Mouse (Mus musculus): ENCODE results near the gene Lztfl1. TPM values are rescaled to one million over a fixed set of nuclear protein-coding genes. Genes with fewer than 3 reads are reported as not detected.
"Not testable (repeated sequence)": the region's sequence is repeated elsewhere in the genome, so short reads cannot be mapped to it uniquely, and the experiment has no call there.

Gene Lztfl1
- polyA plus RNA-seq, 1 experiment from 2014 or later = 47.0 TPM

- Histone ChIP-seq H3K27me3 (ENCODE audit: control insufficient read depth, insufficient read depth, low read length) (no peaks in the 10 kb centered on the region), H3K27ac (replicated peaks; ENCODE audit: low read depth, low read length) (no peak overlapping the region), H3K9me3 (ENCODE audit: control insufficient read depth, low read length) (no peaks in the 10 kb centered on the region), H3K4me1 (ENCODE audit: control insufficient read depth, insufficient read depth, low read length) (no peaks in the 10 kb centered on the region), H3K4me3 (ENCODE audit: low read depth, low read length) (no peak overlapping the region), H3K9ac (ENCODE audit: low read length) (no peak overlapping the region), H3K4me2 (ENCODE audit: low read depth, severe bottlenecking) (no peak overlapping the region), H3K36me3 (ENCODE audit: control insufficient read depth, insufficient read depth, low read length) (no peaks in the 10 kb centered on the region)
- DNase-seq (ENCODE audit: low spot score) (no peak), ATAC-seq (ENCODE audit: insufficient number of reproducible peaks, low FRiP score, low TSS enrichment, low read depth) (no peak)
- WGBS = 78% methylated on average over 3 of the region's 3 CpGs
Measured at GRCm38 (mm10) chr9:123756752-123757151, 39.3 kb upstream of the Lztfl1 start.

- Histone ChIP-seq H3K36me3 (ENCODE audit: control insufficient read depth, insufficient read depth, low read length) (no peaks in the 10 kb centered on the region), H3K4me1 (ENCODE audit: control insufficient read depth, insufficient read depth, low read length) (no peaks in the 10 kb centered on the region)
- ATAC-seq (ENCODE audit: insufficient number of reproducible peaks, low FRiP score, low TSS enrichment, low read depth) = no peak
Measured at GRCm38 (mm10) chr9:123754333-123754732, 36.8 kb upstream of the Lztfl1 start.

GRCm38 (mm10) chr9:123749687-123750086 is 32.2 kb upstream of the Lztfl1 start:
- H3K27me3 ChIP-seq (ENCODE audit: control insufficient read depth, insufficient read depth, low read length); DNase-seq (ENCODE audit: low spot score); H3K36me3 ChIP-seq (ENCODE audit: control insufficient read depth, insufficient read depth, low read length); H3K9ac ChIP-seq (ENCODE audit: low read length); H3K4me1 ChIP-seq (ENCODE audit: control insufficient read depth, insufficient read depth, low read length); ATAC-seq (ENCODE audit: insufficient number of reproducible peaks, low FRiP score, low TSS enrichment, low read depth); H3K27ac ChIP-seq (replicated peaks; ENCODE audit: low read depth, low read length); H3K4me3 ChIP-seq (ENCODE audit: low read depth, low read length); H3K4me2 ChIP-seq (ENCODE audit: low read depth, severe bottlenecking); H3K9me3 ChIP-seq (ENCODE audit: control insufficient read depth, low read length): not testable (repeated sequence)
- WGBS = 94% methylated on average over 7 of the region's 8 CpGs

More at GRCm38 (mm10) chr9:123754333-123754732, 36.8 kb upstream of the Lztfl1 start:
- 89% methylated on average over 4 of the region's 4 CpGs for WGBS
- Histone ChIP-seq H3K4me2 (ENCODE audit: low read depth, severe bottlenecking) (no peak overlapping the region), H3K9me3 (ENCODE audit: control insufficient read depth, low read length) (no peaks in the 10 kb centered on the region), H3K27me3 (ENCODE audit: control insufficient read depth, insufficient read depth, low read length) (no peaks in the 10 kb centered on the region), H3K27ac (replicated peaks; ENCODE audit: low read depth, low read length) (no peak overlapping the region), H3K9ac (ENCODE audit: low read length) (no peak overlapping the region), H3K4me3 (ENCODE audit: low read depth, low read length) (no peak overlapping the region)
- no peak for DNase-seq (ENCODE audit: low spot score)

- Histone ChIP-seq H3K36me3 (ENCODE audit: control insufficient read depth, insufficient read depth, low read length) (no peaks in the 10 kb centered on the region), H3K4me3 (ENCODE audit: low read depth, low read length) (no peak overlapping the region), H3K9me3 (ENCODE audit: control insufficient read depth, low read length) (no peaks in the 10 kb centered on the region), H3K4me2 (ENCODE audit: low read depth, severe bottlenecking) (no peak overlapping the region), H3K27me3 (ENCODE audit: control insufficient read depth, insufficient read depth, low read length) (no peaks in the 10 kb centered on the region), H3K4me1 (ENCODE audit: control insufficient read depth, insufficient read depth, low read length) (no peaks in the 10 kb centered on the region), H3K9ac (ENCODE audit: low read length) (no peak overlapping the region), H3K27ac (replicated peaks; ENCODE audit: low read depth, low read length) (no peak overlapping the region)
- DNase-seq (ENCODE audit: low spot score) (no peak), ATAC-seq (ENCODE audit: insufficient number of reproducible peaks, low FRiP score, low TSS enrichment, low read depth) (no peak)
- 85% methylated on average over 4 of the region's 4 CpGs for WGBS
Measured at GRCm38 (mm10) chr9:123740799-123741198, 23.3 kb upstream of the Lztfl1 start.

GRCm38 (mm10) chr9:123734133-123734532 is 16.6 kb upstream of the Lztfl1 start:
- no peak for ATAC-seq (ENCODE audit: insufficient number of reproducible peaks, low FRiP score, low TSS enrichment, low read depth)
- no peaks in the 10 kb centered on the region for H3K4me1 ChIP-seq (ENCODE audit: control insufficient read depth, insufficient read depth, low read length)
- H3K27me3 ChIP-seq (ENCODE audit: control insufficient read depth, insufficient read depth, low read length) = no peaks in the 10 kb centered on the region
- no peaks in the 10 kb centered on the region for H3K36me3 ChIP-seq (ENCODE audit: control insufficient read depth, insufficient read depth, low read length)
- H3K4me3 ChIP-seq (ENCODE audit: low read depth, low read length) = no peak overlapping the region
- H3K27ac ChIP-seq (replicated peaks; ENCODE audit: low read depth, low read length) = no peak overlapping the region
- no peaks in the 10 kb centered on the region for H3K9me3 ChIP-seq (ENCODE audit: control insufficient read depth, low read length)
- no peak overlapping the region for H3K9ac ChIP-seq (ENCODE audit: low read length)
- WGBS = 90% methylated on average over 3 of the region's 3 CpGs
- no peak overlapping the region for H3K4me2 ChIP-seq (ENCODE audit: low read depth, severe bottlenecking)
- DNase-seq (ENCODE audit: low spot score) = no peak

GRCm38 (mm10) chr9:123731271-123731670 is 13.8 kb upstream of the Lztfl1 start:
- H3K4me1 ChIP-seq (ENCODE audit: control insufficient read depth, insufficient read depth, low read length) = no peaks in the 10 kb centered on the region
- ATAC-seq (ENCODE audit: insufficient number of reproducible peaks, low FRiP score, low TSS enrichment, low read depth) = no peak
- 76% methylated on average over 3 of the region's 3 CpGs for WGBS

GRCm38 (mm10) chr9:123722737-123723493 is 5.4 kb upstream of the Lztfl1 start:
- Histone ChIP-seq H3K9ac (ENCODE audit: low read length) (no peak overlapping the region), H3K27me3 (ENCODE audit: control insufficient read depth, insufficient read depth, low read length) (no peaks in the 10 kb centered on the region), H3K4me3 (ENCODE audit: low read depth, low read length) (no peak overlapping the region), H3K4me2 (ENCODE audit: low read depth, severe bottlenecking) (no peak overlapping the region), H3K9me3 (ENCODE audit: control insufficient read depth, low read length) (no peaks in the 10 kb centered on the region), H3K27ac (replicated peaks; ENCODE audit: low read depth, low read length) (no peak overlapping the region), H3K4me1 (ENCODE audit: control insufficient read depth, insufficient read depth, low read length) (no peaks in the 10 kb centered on the region), H3K36me3 (ENCODE audit: control insufficient read depth, insufficient read depth, low read length) (no peaks in the 10 kb centered on the region)
- WGBS = 75% methylated on average over 2 of the region's 2 CpGs
- ATAC-seq (ENCODE audit: insufficient number of reproducible peaks, low FRiP score, low TSS enrichment, low read depth) = no peak
- no peak for DNase-seq (ENCODE audit: low spot score)

More at GRCm38 (mm10) chr9:123731271-123731670, 13.8 kb upstream of the Lztfl1 start:
- Histone ChIP-seq H3K4me3 (ENCODE audit: low read depth, low read length) (no peak overlapping the region), H3K27me3 (ENCODE audit: control insufficient read depth, insufficient read depth, low read length) (no peaks in the 10 kb centered on the region), H3K27ac (replicated peaks; ENCODE audit: low read depth, low read length) (no peak overlapping the region), H3K9ac (ENCODE audit: low read length) (no peak overlapping the region), H3K9me3 (ENCODE audit: control insufficient read depth, low read length) (no peaks in the 10 kb centered on the region), H3K4me2 (ENCODE audit: low read depth, severe bottlenecking) (no peak overlapping the region), H3K36me3 (ENCODE audit: control insufficient read depth, insufficient read depth, low read length) (no peaks in the 10 kb centered on the region)
- no peak for DNase-seq (ENCODE audit: low spot score)

- WGBS = 42% methylated on average over 3 of the region's 3 CpGs
- Histone ChIP-seq H3K27ac (replicated peaks; ENCODE audit: low read depth, low read length) (no peak overlapping the region), H3K27me3 (ENCODE audit: control insufficient read depth, insufficient read depth, low read length) (no peaks in the 10 kb centered on the region), H3K4me1 (ENCODE audit: control insufficient read depth, insufficient read depth, low read length) (no peaks in the 10 kb centered on the region), H3K9ac (ENCODE audit: low read length) (no peak overlapping the region), H3K4me3 (ENCODE audit: low read depth, low read length) (no peak overlapping the region), H3K9me3 (ENCODE audit: control insufficient read depth, low read length) (no peaks in the 10 kb centered on the region), H3K36me3 (ENCODE audit: control insufficient read depth, insufficient read depth, low read length) (no peaks in the 10 kb centered on the region), H3K4me2 (ENCODE audit: low read depth, severe bottlenecking) (no peak overlapping the region)
- ATAC-seq (ENCODE audit: insufficient number of reproducible peaks, low FRiP score, low TSS enrichment, low read depth) (no peak), DNase-seq (ENCODE audit: low spot score) (no peak)
Measured at GRCm38 (mm10) chr9:123716301-123716700, 1.2 kb downstream of the Lztfl1 start.

GRCm38 (mm10) chr9:123713111-123713510 is 4.4 kb downstream of the Lztfl1 start:
- no peaks in the 10 kb centered on the region for H3K4me1 ChIP-seq (ENCODE audit: control insufficient read depth, insufficient read depth, low read length)
- H3K27ac ChIP-seq (replicated peaks; ENCODE audit: low read depth, low read length) = no peak overlapping the region
- no peaks in the 10 kb centered on the region for H3K9me3 ChIP-seq (ENCODE audit: control insufficient read depth, low read length)
- no peaks in the 10 kb centered on the region; the same call in 1 of the 2 replicates for H3K36me3 ChIP-seq (ENCODE audit: control insufficient read depth, insufficient read depth, low read length)
- no peak for ATAC-seq (ENCODE audit: insufficient number of reproducible peaks, low FRiP score, low TSS enrichment, low read depth)
- no peak overlapping the region for H3K4me2 ChIP-seq (ENCODE audit: low read depth, severe bottlenecking)
- DNase-seq (ENCODE audit: low spot score) = no peak
- H3K4me3 ChIP-seq (ENCODE audit: low read depth, low read length) = no peak overlapping the region
- WGBS = 95% methylated on average over 2 of the region's 2 CpGs
- no peaks in the 10 kb centered on the region for H3K27me3 ChIP-seq (ENCODE audit: control insufficient read depth, insufficient read depth, low read length)
- H3K9ac ChIP-seq (ENCODE audit: low read length) = no peak overlapping the region

Measured in limb, embryonic 11.5 days (tissue).